Mouse (Mus musculus): ENCODE measurements around the gene Gm16253.

The Gm16253 gene

GRCm38 (mm10) chr3:96573611-96574511 is 2.9 kb upstream of the Gm16253 start:
- DNase-seq (ENCODE audit: low spot score): no peak

GRCm38 (mm10) chr3:96575272-96575984 is 1.4 kb upstream of the Gm16253 start:
- DNase-seq (ENCODE audit: low spot score): no peak

GRCm38 (mm10) chr3:96576005-96576658 is 652 bp upstream of the Gm16253 start:
- peak; percentile 66 for DNase-seq (ENCODE audit: low spot score)

GRCm38 (mm10) chr3:96577566-96577965 is 782 bp downstream of the Gm16253 start:
- no peak for DNase-seq (ENCODE audit: low spot score)

GRCm38 (mm10) chr3:96578561-96579238 is 1.9 kb downstream of the Gm16253 start:
- DNase-seq (ENCODE audit: low spot score): no peak

GRCm38 (mm10) chr3:96579239-96579750 is 2.5 kb downstream of the Gm16253 start:
- DNase-seq (ENCODE audit: low spot score): no peak

- DNase-seq (ENCODE audit: low spot score): peak; percentile 95
Measured at GRCm38 (mm10) chr3:96579885-96580454, 3.2 kb downstream of the Gm16253 start.

- no peak for DNase-seq (ENCODE audit: low spot score)
Measured at GRCm38 (mm10) chr3:96581141-96581540, 4.4 kb downstream of the Gm16253 start.

GRCm38 (mm10) chr3:96581771-96582515 is 5.2 kb downstream of the Gm16253 start:
- no peak for DNase-seq (ENCODE audit: low spot score)

GRCm38 (mm10) chr3:96583386-96583785 is 6.6 kb downstream of the Gm16253 start:
- DNase-seq (ENCODE audit: low spot score): no peak

- DNase-seq (ENCODE audit: low spot score): no peak
Measured at GRCm38 (mm10) chr3:96590657-96591056, 13.9 kb downstream of the Gm16253 start.

- peak; percentile 54 for DNase-seq (ENCODE audit: low spot score)
Measured at GRCm38 (mm10) chr3:96593374-96593773, 16.6 kb downstream of the Gm16253 start.

- DNase-seq (ENCODE audit: low spot score): peak; percentile 97
Measured at GRCm38 (mm10) chr3:96593790-96594560, 17.2 kb downstream of the Gm16253 start, which contains the start of gene Polr3gl. Gene Polr3gl, minus strand, starts transcription at chr3:96594181.

- DNase-seq (ENCODE audit: low spot score): no peak
Measured at GRCm38 (mm10) chr3:96594851-96595250, 18.1 kb downstream of the Gm16253 start.

- peak; percentile 16 for DNase-seq (ENCODE audit: low spot score)
Measured at GRCm38 (mm10) chr3:96595661-96596060, 18.9 kb downstream of the Gm16253 start.

- DNase-seq (ENCODE audit: low spot score): peak; percentile 26
Measured at GRCm38 (mm10) chr3:96596228-96596707, 19.5 kb downstream of the Gm16253 start, which contains the start of gene Ankrd34a. Gene Ankrd34a, plus strand, starts transcription at chr3:96596636.

- DNase-seq (ENCODE audit: low spot score): no peak
Measured at GRCm38 (mm10) chr3:96596855-96597254, 20.1 kb downstream of the Gm16253 start.

- peak; percentile 63 for DNase-seq (ENCODE audit: low spot score)
Measured at GRCm38 (mm10) chr3:96597435-96597891, 20.7 kb downstream of the Gm16253 start.
